Mouse (Mus musculus) forebrain, postnatal 0 days (tissue): ENCODE data around the gene Btbd9. TPM values are rescaled to one million over a fixed set of nuclear protein-coding genes. Genes with fewer than 3 reads are reported as not detected.
A peak's percentile ranks its signal among the peaks of the same experiment; 100 is the strongest.

Source experiments
- ATAC-seq: fragments of 200-750 bp; cut with Nextera tagmentation; 2 replicates; pipeline ENCODE4 v1.8.0; 2017; ENCODE audit warnings: mild to moderate bottlenecking, moderate library complexity
- DNase-seq: peaks from one replicate; pipeline ENCODE4 v3.0.0-alpha.2; 2015
- H3K27ac ChIP-seq: fragments of 300-500 bp; sonication (generic); 2 replicates; pipeline ENCODE4 v1.5.1; 2014; ENCODE audit warnings: low read depth, mild to moderate bottlenecking, antibody characterized with exemption, low read length, moderate library complexity, mixed read lengths
- H3K27me3 ChIP-seq: fragments of 300-500 bp; sonication (generic); 2 replicates; pipeline ENCODE4 v1.6.1; 2014; ENCODE audit warnings: mild to moderate bottlenecking, low read length, mixed read lengths; ENCODE audit not compliant: insufficient read depth
- H3K36me3 ChIP-seq: fragments of 300-500 bp; sonication (generic); 2 replicates; pipeline ENCODE4 v1.6.1; 2014; ENCODE audit warnings: mild to moderate bottlenecking, moderate library complexity; ENCODE audit not compliant: insufficient read depth
- H3K4me1 ChIP-seq: fragments of 300-500 bp; sonication (generic); 2 replicates; pipeline ENCODE4 v1.6.1; 2014; ENCODE audit warnings: antibody characterized with exemption; ENCODE audit not compliant: insufficient read depth
- H3K4me2 ChIP-seq: fragments of 300-500 bp; sonication (generic); 2 replicates; pipeline ENCODE4 v1.6.1; 2014; ENCODE audit warnings: low read depth, mild to moderate bottlenecking, moderate library complexity
- H3K4me3 ChIP-seq: fragments of 300-500 bp; sonication (generic); 2 replicates; pipeline ENCODE4 v1.5.1; 2014; ENCODE audit warnings: low read depth, low read length, mixed read lengths
- H3K9ac ChIP-seq: fragments of 300-500 bp; sonication (generic); 2 replicates; pipeline ENCODE4 v1.6.1; 2014; ENCODE audit warnings: mild to moderate bottlenecking
- H3K9me3 ChIP-seq: fragments of 300-500 bp; sonication (generic); 2 replicates; pipeline ENCODE4 v1.6.1; 2016; ENCODE audit warnings: low read length
- CTCF ChIP-seq: sonication (generic); IDR thresholded peaks from 2 replicates; pipeline ENCODE4 v1.5.1; 2016; ENCODE audit warnings: antibody characterized with exemption, control low read depth, low read depth
- WGBS: fragments of 180-500 bp; shearing (Covaris S2); extraction: QIAGEN DNeasy Blood & Tissue Kit; methylation state at CpG from one replicate; pipeline ENCODE4 v1.1.7; 2014; 5-methylcytosine and 5-hydroxymethylcytosine counted together
- polyA plus RNA-seq: library from polyadenylated mRNA; unstranded; fragments of >200 nt; fragmentation: Nextera tagmentation; extraction: Ambion mirVana; gene quantifications from 2 replicates; pipeline ENCODE4 v1.2.1, GENCODE M21; 2015
- total RNA-seq: library from RNA; depleted of rRNA; stranded (reverse); fragments of >200 nt; gene quantifications from 2 replicates; pipeline ENCODE4 v1.2.3, GENCODE M21; 2014

Btbd9 gene
- total and polyA plus RNA-seq, 2 experiments from 2014 or later = 63.6 to 149 TPM

- TF ChIP-seq CTCF = no peak
- 23% methylated on average over 6 of the region's 6 CpGs for WGBS
- Histone ChIP-seq H3K9me3 (no peaks in the 10 kb centered on the region), H3K36me3 (no peaks in the 10 kb centered on the region), H3K9ac (no peak overlapping the region), H3K27me3 (no peaks in the 10 kb centered on the region), H3K27ac (no peak overlapping the region), H3K4me3 (no peak overlapping the region), H3K4me1 (peaks cover 7% of the 10 kb centered on the region), H3K4me2 (no peak overlapping the region)
- DNase-seq = peak; percentile 40
- ATAC-seq = peak; percentile 77
These were observed 339.7 kb downstream of the Btbd9 start for GRCm38 (mm10) chr17:30236611-30237010.

DNA sequence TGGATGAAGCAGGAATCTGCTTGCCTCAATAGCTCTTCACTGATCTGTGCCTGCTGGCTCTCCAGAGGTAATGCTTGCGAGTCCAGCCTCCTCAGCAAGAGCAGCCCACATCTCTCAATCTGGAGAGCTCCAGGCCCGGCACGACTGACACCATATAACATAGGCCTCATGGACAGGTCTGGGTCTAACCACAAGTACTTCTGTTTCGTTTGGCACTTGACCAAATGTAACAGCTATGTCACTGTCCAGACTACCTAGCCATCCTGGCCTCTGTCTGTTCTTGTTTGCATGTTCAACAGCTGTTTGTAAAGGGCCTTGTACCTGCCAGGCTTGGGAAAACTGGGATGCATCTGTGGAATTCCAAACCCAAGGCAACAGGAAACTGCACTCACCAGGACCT, 340.9 kb downstream of the Btbd9 start:
- peaks cover 7% of the 10 kb centered on the region for H3K4me1 ChIP-seq
- H3K36me3 ChIP-seq = no peaks in the 10 kb centered on the region
- no peak overlapping the region for H3K4me2 ChIP-seq
- no peak overlapping the region for H3K27ac ChIP-seq
- ATAC-seq (no peak), DNase-seq (no peak)
- no peak overlapping the region for H3K4me3 ChIP-seq
- H3K27me3 ChIP-seq = no peaks in the 10 kb centered on the region
- no peak overlapping the region for H3K9ac ChIP-seq
- TF ChIP-seq CTCF = no peak
- no peaks in the 10 kb centered on the region for H3K9me3 ChIP-seq
- 83% methylated on average over 4 of the region's 4 CpGs for WGBS

GRCm38 (mm10) chr17:30232698-30233097, 343.6 kb downstream of the Btbd9 start:
- Histone ChIP-seq H3K4me2 (no peak overlapping the region), H3K9ac (no peak overlapping the region), H3K27ac (no peak overlapping the region), H3K27me3 (no peaks in the 10 kb centered on the region), H3K9me3 (no peaks in the 10 kb centered on the region), H3K4me3 (no peak overlapping the region), H3K4me1 (peaks cover 9% of the 10 kb centered on the region; the same call in 1 of the 2 replicates), H3K36me3 (no peaks in the 10 kb centered on the region)
- TF ChIP-seq CTCF = peak; percentile 52
- DNase-seq (no peak), ATAC-seq (no peak)
- 46% methylated on average over 4 of the region's 4 CpGs for WGBS

DNA sequence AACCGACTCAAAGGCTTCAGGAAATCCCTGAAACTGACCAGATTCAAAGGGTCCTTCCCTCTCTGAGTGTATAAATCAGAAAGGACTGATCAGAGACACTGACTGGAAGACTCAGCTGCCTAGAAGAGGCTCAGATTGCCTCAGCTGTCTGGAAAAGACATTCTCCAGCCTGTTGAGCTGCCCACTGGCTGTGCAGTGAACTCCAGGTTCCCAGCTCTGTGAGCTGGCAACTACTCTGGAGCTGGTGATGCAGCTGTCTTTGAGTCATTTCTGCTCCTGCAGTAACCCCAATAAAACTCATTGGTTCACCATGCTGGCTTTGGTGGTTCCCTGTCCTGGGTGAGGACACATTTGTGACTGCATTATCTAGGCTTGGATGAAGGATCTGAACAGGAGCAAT, 344.8 kb downstream of the Btbd9 start:
- Histone ChIP-seq H3K4me2 (no peak overlapping the region), H3K9ac (no peak overlapping the region), H3K4me3 (no peak overlapping the region), H3K27me3 (no peaks in the 10 kb centered on the region), H3K4me1 (peaks cover 3% of the 10 kb centered on the region; the same call in 1 of the 2 replicates), H3K36me3 (no peaks in the 10 kb centered on the region), H3K9me3 (no peaks in the 10 kb centered on the region), H3K27ac (no peak overlapping the region)
- 93% methylated on average over 1 of the region's 1 CpGs for WGBS
- DNase-seq = no peak
- ATAC-seq = no peak
- no peak for TF ChIP-seq CTCF

DNA sequence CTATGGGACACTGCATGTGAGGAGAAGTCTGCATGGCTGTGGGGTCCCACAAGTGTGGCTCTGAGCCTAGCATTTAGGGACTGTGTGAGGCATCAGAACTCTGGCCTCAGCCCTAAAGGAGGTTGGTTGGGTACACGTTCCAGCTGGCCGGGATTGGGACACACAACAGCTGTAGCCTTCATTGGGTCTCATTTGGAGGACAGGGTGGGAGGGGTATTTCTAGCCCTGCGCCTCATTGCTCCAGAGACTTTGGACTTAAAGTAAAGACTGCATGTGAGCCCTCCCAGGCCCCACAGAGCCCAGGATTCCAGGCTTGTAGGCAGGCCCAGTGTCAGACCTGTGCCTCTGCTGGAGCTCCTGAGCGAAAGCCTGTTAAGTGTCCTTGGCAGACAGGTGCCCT, 345.9 kb downstream of the Btbd9 start:
- no peaks in the 10 kb centered on the region for H3K9me3 ChIP-seq
- H3K36me3 ChIP-seq = no peaks in the 10 kb centered on the region
- no peaks in the 10 kb centered on the region for H3K27me3 ChIP-seq
- DNase-seq = no peak
- H3K4me1 ChIP-seq = peaks cover 8% of the 10 kb centered on the region
- WGBS = 92% methylated on average over 4 of the region's 4 CpGs
- TF ChIP-seq CTCF = no peak
- no peak overlapping the region for H3K9ac ChIP-seq
- H3K4me3 ChIP-seq = no peak overlapping the region
- H3K4me2 ChIP-seq = no peak overlapping the region
- no peak for ATAC-seq
- H3K27ac ChIP-seq = no peak overlapping the region

- TF ChIP-seq CTCF = no peak
- Histone ChIP-seq H3K27ac (no peak overlapping the region), H3K36me3 (no peaks in the 10 kb centered on the region), H3K9me3 (no peaks in the 10 kb centered on the region), H3K4me2 (no peak overlapping the region), H3K4me3 (no peak overlapping the region), H3K27me3 (no peaks in the 10 kb centered on the region), H3K4me1 (peaks cover 13% of the 10 kb centered on the region), H3K9ac (no peak overlapping the region)
- no peak for ATAC-seq
- WGBS = 86% methylated on average over 10 of the region's 10 CpGs
- no peak for DNase-seq
These were observed 347.7 kb downstream of the Btbd9 start for GRCm38 (mm10) chr17:30228439-30229215.

GRCm38 (mm10) chr17:30225030-30225740, 351.1 kb downstream of the Btbd9 start:
- Histone ChIP-seq H3K9ac (no peak overlapping the region), H3K4me3 (no peak overlapping the region), H3K4me1 (peaks cover 13% of the 10 kb centered on the region), H3K27me3 (no peaks in the 10 kb centered on the region), H3K4me2 (no peak overlapping the region), H3K9me3 (no peaks in the 10 kb centered on the region), H3K27ac (no peak overlapping the region), H3K36me3 (peaks cover 2% of the 10 kb centered on the region; the same call in 1 of the 2 replicates)
- ATAC-seq (peak; percentile 49), DNase-seq (no peak)
- 22% methylated on average over 5 of the region's 5 CpGs for WGBS
- no peak for TF ChIP-seq CTCF
